Mouse (Mus musculus) liver, postnatal 0 days (tissue): ENCODE results near the gene Cd151.

Experiments used
- CTCF ChIP-seq: sonication (generic); IDR thresholded peaks from 2 replicates; pipeline ENCODE4 v1.5.1; 2016; ENCODE audit warnings: antibody characterized with exemption, low read depth
- EP300 ChIP-seq: IDR thresholded peaks from 2 replicates; pipeline ENCODE4 v1.6.1; 2016; ENCODE audit warnings: antibody characterized with exemption, low read depth, mild to moderate bottlenecking

- TF ChIP-seq CTCF, result no peak
- TF ChIP-seq EP300, result no peak
These were observed 15.3 kb upstream of the Cd151 start for GRCm38 (mm10) chr7:141451928-141452327.
